Mouse (Mus musculus) midbrain, embryonic 12.5 days (tissue): ENCODE results near the gene Rxfp2. TPM values are rescaled to one million over a fixed set of nuclear protein-coding genes. Genes with fewer than 3 reads are reported as not detected.

Experiments used
- ATAC-seq: fragments of 200-750 bp; cut with Nextera tagmentation; 2 replicates; pipeline ENCODE4 v1.8.0; 2017; ENCODE audit warnings: low read depth, moderate TSS enrichment, moderate library complexity; ENCODE audit not compliant: low FRiP score
- H3K27ac ChIP-seq: fragments of 300-500 bp; sonication (generic); replicated peaks from 2 replicates; pipeline ENCODE4 v1.5.1; 2016; ENCODE audit warnings: mild to moderate bottlenecking
- H3K27me3 ChIP-seq: fragments of 300-500 bp; sonication (generic); 2 replicates; pipeline ENCODE4 v1.6.1; 2016; ENCODE audit warnings: mild to moderate bottlenecking
- H3K36me3 ChIP-seq: fragments of 300-500 bp; sonication (generic); 2 replicates; pipeline ENCODE4 v1.6.1; 2016
- H3K4me1 ChIP-seq: fragments of 300-500 bp; sonication (generic); 2 replicates; pipeline ENCODE4 v1.6.1; 2016
- H3K4me2 ChIP-seq: fragments of 300-500 bp; sonication (generic); replicated peaks from 2 replicates; pipeline ENCODE4 v1.6.1; 2016; ENCODE audit warnings: mild to moderate bottlenecking, moderate library complexity
- H3K4me3 ChIP-seq: fragments of 300-500 bp; sonication (generic); 2 replicates; pipeline ENCODE4 v1.5.1; 2016; ENCODE audit warnings: mild to moderate bottlenecking
- H3K9ac ChIP-seq: fragments of 300-500 bp; sonication (generic); replicated peaks from 2 replicates; pipeline ENCODE4 v1.6.1; 2016; ENCODE audit warnings: mild to moderate bottlenecking, moderate library complexity
- H3K9me3 ChIP-seq: fragments of 300-500 bp; sonication (generic); 2 replicates; pipeline ENCODE4 v1.6.1; 2016; ENCODE audit warnings: mild to moderate bottlenecking
- WGBS: fragments of 180-500 bp; shearing (Covaris S2); methylation state at CpG from one replicate; pipeline ENCODE4 v1.1.7; 2016; 5-methylcytosine and 5-hydroxymethylcytosine counted together
- polyA plus RNA-seq: library from polyadenylated mRNA; unstranded; fragments of >200 nt; fragmentation: Nextera tagmentation; extraction: Ambion mirVana; gene quantifications from 2 replicates; pipeline ENCODE4 v1.2.1, GENCODE M21; 2016

Gene Rxfp2
- 0.34 and 0.75 TPM in 2 replicates for polyA plus RNA-seq

- H3K4me3 ChIP-seq = no peak within 1 kb of the TSS
- H3K27me3 ChIP-seq = peaks cover 13% of the 10 kb centered on the region; the same call in 1 of the 2 replicates
- no peaks in the 10 kb centered on the region for H3K9me3 ChIP-seq
- H3K4me1 ChIP-seq = no peaks in the 10 kb centered on the region
- H3K9ac ChIP-seq = no peak within 1 kb of the TSS
- ATAC-seq = no peak
- no peak within 1 kb of the TSS for H3K4me2 ChIP-seq
- H3K27ac ChIP-seq = no peak within 1 kb of the TSS
- H3K36me3 ChIP-seq = no peaks in the 10 kb centered on the region
- 67% methylated on average over 19 of the region's 19 CpGs for WGBS
Measured at GRCm38 (mm10) chr5:150018656-150019055, at the start of gene Rxfp2. Rxfp2 (plus strand) TSS chr5:150018675.

- H3K27ac ChIP-seq = no peak overlapping the region
- 86% methylated on average over 11 of the region's 11 CpGs for WGBS
- no peak for ATAC-seq
- H3K9ac ChIP-seq = no peak overlapping the region
- no peak overlapping the region for H3K4me2 ChIP-seq
- H3K4me3 ChIP-seq = no peak overlapping the region
- no peaks in the 10 kb centered on the region for H3K9me3 ChIP-seq
- H3K36me3 ChIP-seq = no peaks in the 10 kb centered on the region
- H3K4me1 ChIP-seq = no peaks in the 10 kb centered on the region
- H3K27me3 ChIP-seq = no peaks in the 10 kb centered on the region
Measured at GRCm38 (mm10) chr5:149970261-149970660, 48.2 kb upstream of the Rxfp2 start.

GRCm38 (mm10) chr5:149977027-149977426, 41.4 kb upstream of the Rxfp2 start:
- Histone ChIP-seq H3K4me1 (no peaks in the 10 kb centered on the region), H3K9ac (no peak overlapping the region), H3K27ac (no peak overlapping the region), H3K9me3 (0 out of 2 replicates have a peak, but pooled peaks cover 3% of the 10 kb centered on the region), H3K4me3 (no peak overlapping the region), H3K4me2 (no peak overlapping the region), H3K36me3 (no peaks in the 10 kb centered on the region), H3K27me3 (no peaks in the 10 kb centered on the region)
- no peak for ATAC-seq
- 82% methylated on average over 2 of the region's 2 CpGs for WGBS

- Histone ChIP-seq H3K36me3 (no peaks in the 10 kb centered on the region), H3K9ac (no peak overlapping the region), H3K4me3 (no peak overlapping the region), H3K27me3 (no peaks in the 10 kb centered on the region), H3K4me1 (no peaks in the 10 kb centered on the region), H3K27ac (no peak overlapping the region), H3K9me3 (no peaks in the 10 kb centered on the region), H3K4me2 (no peak overlapping the region)
- ATAC-seq = no peak
- WGBS = 88% methylated on average over 4 of the region's 4 CpGs
Measured at GRCm38 (mm10) chr5:149983621-149984020, 34.9 kb upstream of the Rxfp2 start.

- no peak overlapping the region for H3K4me2 ChIP-seq
- ATAC-seq = no peak
- WGBS = 80% methylated on average over 5 of the region's 5 CpGs
- no peak overlapping the region for H3K4me3 ChIP-seq
- no peaks in the 10 kb centered on the region for H3K36me3 ChIP-seq
- no peak overlapping the region for H3K27ac ChIP-seq
- H3K4me1 ChIP-seq = no peaks in the 10 kb centered on the region
- no peaks in the 10 kb centered on the region for H3K27me3 ChIP-seq
- no peak overlapping the region for H3K9ac ChIP-seq
- H3K9me3 ChIP-seq = no peaks in the 10 kb centered on the region
Measured at GRCm38 (mm10) chr5:149994578-149994977, 23.9 kb upstream of the Rxfp2 start.

GRCm38 (mm10) chr5:149996614-149997013, 21.9 kb upstream of the Rxfp2 start:
- no peaks in the 10 kb centered on the region for H3K27me3 ChIP-seq
- no peak for ATAC-seq

GRCm38 (mm10) chr5:149997321-149998034, 21.0 kb upstream of the Rxfp2 start:
- no peaks in the 10 kb centered on the region for H3K9me3 ChIP-seq
- H3K27ac ChIP-seq = no peak overlapping the region
- H3K36me3 ChIP-seq = no peaks in the 10 kb centered on the region
- WGBS = 89% methylated on average over 22 of the region's 22 CpGs
- ATAC-seq = no peak
- H3K4me3 ChIP-seq = no peak overlapping the region
- no peak overlapping the region for H3K4me2 ChIP-seq
- no peaks in the 10 kb centered on the region for H3K27me3 ChIP-seq
- H3K9ac ChIP-seq = no peak overlapping the region
- H3K4me1 ChIP-seq = no peaks in the 10 kb centered on the region

More at GRCm38 (mm10) chr5:149996614-149997013, 21.9 kb upstream of the Rxfp2 start:
- no peak overlapping the region for H3K4me2 ChIP-seq
- H3K4me3 ChIP-seq = no peak overlapping the region
- H3K9ac ChIP-seq = no peak overlapping the region
- H3K4me1 ChIP-seq = no peaks in the 10 kb centered on the region
- WGBS = 89% methylated on average over 4 of the region's 4 CpGs
- no peaks in the 10 kb centered on the region for H3K9me3 ChIP-seq
- H3K36me3 ChIP-seq = no peaks in the 10 kb centered on the region
- H3K27ac ChIP-seq = no peak overlapping the region

GRCm38 (mm10) chr5:149998311-149998710, 20.2 kb upstream of the Rxfp2 start:
- Histone ChIP-seq H3K27me3 (no peaks in the 10 kb centered on the region), H3K36me3 (no peaks in the 10 kb centered on the region), H3K27ac (no peak overlapping the region), H3K4me2 (no peak overlapping the region), H3K9ac (no peak overlapping the region), H3K9me3 (no peaks in the 10 kb centered on the region), H3K4me1 (no peaks in the 10 kb centered on the region), H3K4me3 (no peak overlapping the region)
- 72% methylated on average over 7 of the region's 7 CpGs for WGBS
- no peak for ATAC-seq

GRCm38 (mm10) chr5:150005355-150005754, 13.1 kb upstream of the Rxfp2 start:
- H3K9me3 ChIP-seq = no peaks in the 10 kb centered on the region
- ATAC-seq = no peak
- H3K36me3 ChIP-seq = no peaks in the 10 kb centered on the region
- H3K9ac ChIP-seq = no peak overlapping the region
- 65% methylated on average over 6 of the region's 6 CpGs for WGBS
- H3K4me3 ChIP-seq = no peak overlapping the region
- no peak overlapping the region for H3K27ac ChIP-seq
- H3K4me2 ChIP-seq = no peak overlapping the region
- H3K27me3 ChIP-seq = no peaks in the 10 kb centered on the region
- H3K4me1 ChIP-seq = no peaks in the 10 kb centered on the region

- Histone ChIP-seq H3K27me3 (peaks cover 13% of the 10 kb centered on the region; the same call in 1 of the 2 replicates), H3K4me3 (no peak overlapping the region), H3K4me1 (no peaks in the 10 kb centered on the region), H3K9me3 (no peaks in the 10 kb centered on the region), H3K9ac (no peak overlapping the region), H3K36me3 (no peaks in the 10 kb centered on the region), H3K4me2 (no peak overlapping the region), H3K27ac (no peak overlapping the region)
- WGBS = 9% methylated on average over 10 of the region's 10 CpGs
- ATAC-seq = no peak
Measured at GRCm38 (mm10) chr5:150016861-150017260, 1.6 kb upstream of the Rxfp2 start.

GRCm38 (mm10) chr5:150017672-150018071, 803 bp upstream of the Rxfp2 start:
- no peak overlapping the region for H3K4me3 ChIP-seq
- H3K4me2 ChIP-seq = no peak overlapping the region
- peaks cover 13% of the 10 kb centered on the region; the same call in 1 of the 2 replicates for H3K27me3 ChIP-seq
- ATAC-seq = no peak
- H3K9me3 ChIP-seq = no peaks in the 10 kb centered on the region
- WGBS = 37% methylated on average over 9 of the region's 9 CpGs
- H3K9ac ChIP-seq = no peak overlapping the region
- H3K4me1 ChIP-seq = no peaks in the 10 kb centered on the region
- no peaks in the 10 kb centered on the region for H3K36me3 ChIP-seq
- H3K27ac ChIP-seq = no peak overlapping the region

GRCm38 (mm10) chr5:150020851-150021250, 2.4 kb downstream of the Rxfp2 start:
- 14% methylated on average over 6 of the region's 6 CpGs for whole genome bisulfite sequencing
- peak; percentile 77 for ATAC-seq
- no peak overlapping the region for H3K9ac ChIP-seq
- H3K4me1 ChIP-seq = no peaks in the 10 kb centered on the region
- H3K4me2 ChIP-seq = no peak overlapping the region
- no peaks in the 10 kb centered on the region for H3K9me3 ChIP-seq
- H3K27me3 ChIP-seq = peaks cover 13% of the 10 kb centered on the region; the same call in 1 of the 2 replicates
- H3K36me3 ChIP-seq = no peaks in the 10 kb centered on the region
- no peak overlapping the region for H3K4me3 ChIP-seq
- H3K27ac ChIP-seq = no peak overlapping the region
